Mouse (Mus musculus) embryo, embryonic 9.5 days (tissue): ENCODE results near the gene Megf11.
A peak's percentile ranks its signal among the peaks of the same experiment; 100 is the strongest.

Source experiments
- DNase-seq: peaks from one replicate; pipeline ENCODE4 v3.0.0-alpha.2; 2017; ENCODE audit errors: extremely low spot score

The Megf11 gene

GRCm38 (mm10) chr9:64385511-64386465 lies at the start of gene Megf11:
Gene Megf11, plus strand, starts transcription at chr9:64385626.
- DNase-seq: peak; percentile 70

- no peak for DNase-seq
Observed at GRCm38 (mm10) chr9:64335825-64336224, 49.6 kb upstream of the Megf11 start.

- DNase-seq: no peak
Observed at GRCm38 (mm10) chr9:64339361-64339760, 46.1 kb upstream of the Megf11 start.

GRCm38 (mm10) chr9:64340351-64341253 lies 44.8 kb upstream of the Megf11 start:
- peak; percentile 87 for DNase-seq

- DNase-seq: no peak
Observed at GRCm38 (mm10) chr9:64341254-64341566, 44.2 kb upstream of the Megf11 start, which contains the start of gene Dis3l. Gene Dis3l, minus strand, starts transcription at chr9:64341288.

GRCm38 (mm10) chr9:64341671-64342070 lies 43.8 kb upstream of the Megf11 start:
- DNase-seq: no peak

GRCm38 (mm10) chr9:64343656-64344055 lies 41.8 kb upstream of the Megf11 start:
- DNase-seq: no peak

GRCm38 (mm10) chr9:64345931-64346330 lies 39.5 kb upstream of the Megf11 start:
- DNase-seq: no peak

- DNase-seq: peak; percentile 24
Observed at GRCm38 (mm10) chr9:64347377-64347776, 38.0 kb upstream of the Megf11 start.

GRCm38 (mm10) chr9:64349490-64349889 lies 35.9 kb upstream of the Megf11 start:
- no peak for DNase-seq

GRCm38 (mm10) chr9:64351191-64351590 lies 34.2 kb upstream of the Megf11 start:
- DNase-seq: no peak

GRCm38 (mm10) chr9:64355627-64356026 lies 29.8 kb upstream of the Megf11 start:
- DNase-seq: no peak

GRCm38 (mm10) chr9:64361231-64361950 lies 24.0 kb upstream of the Megf11 start:
- no peak for DNase-seq

GRCm38 (mm10) chr9:64369871-64370270 lies 15.6 kb upstream of the Megf11 start:
- DNase-seq: no peak

- DNase-seq: no peak
Observed at GRCm38 (mm10) chr9:64371305-64371819, 14.1 kb upstream of the Megf11 start.

GRCm38 (mm10) chr9:64376380-64376779 lies 9.0 kb upstream of the Megf11 start:
- DNase-seq: no peak

- no peak for DNase-seq
Observed at GRCm38 (mm10) chr9:64383021-64383788, 2.2 kb upstream of the Megf11 start.

- peak; percentile 56 for DNase-seq
Observed at GRCm38 (mm10) chr9:64386466-64387211, 1.2 kb downstream of the Megf11 start.

- DNase-seq: no peak
Observed at GRCm38 (mm10) chr9:64389576-64390292, 4.3 kb downstream of the Megf11 start.
